Mouse (Mus musculus) heart, adult 2 months (tissue): ENCODE measurements at regions not wholly inside any gene's neighbourhood (a gene's known extent, or its start where the extent isn't known, plus 50 kb on each side); places are given as distances from the start of the nearest gene placed in this dataset.

Source experiments
- CTCF ChIP-seq: fragments of 200-600 bp; IDR thresholded peaks from 2 replicates; pipeline ENCODE4 v1.8.1; 2022; ENCODE audit warnings: antibody characterized with exemption, mild to moderate bottlenecking, moderate library complexity
- POLR2A ChIP-seq: fragments of 200-500 bp; IDR thresholded peaks from 2 replicates; pipeline ENCODE4 v1.6.1; 2011; ENCODE audit warnings: mild to moderate bottlenecking, low read depth, low read length, control low read depth; ENCODE audit not compliant: insufficient read depth

DNA sequence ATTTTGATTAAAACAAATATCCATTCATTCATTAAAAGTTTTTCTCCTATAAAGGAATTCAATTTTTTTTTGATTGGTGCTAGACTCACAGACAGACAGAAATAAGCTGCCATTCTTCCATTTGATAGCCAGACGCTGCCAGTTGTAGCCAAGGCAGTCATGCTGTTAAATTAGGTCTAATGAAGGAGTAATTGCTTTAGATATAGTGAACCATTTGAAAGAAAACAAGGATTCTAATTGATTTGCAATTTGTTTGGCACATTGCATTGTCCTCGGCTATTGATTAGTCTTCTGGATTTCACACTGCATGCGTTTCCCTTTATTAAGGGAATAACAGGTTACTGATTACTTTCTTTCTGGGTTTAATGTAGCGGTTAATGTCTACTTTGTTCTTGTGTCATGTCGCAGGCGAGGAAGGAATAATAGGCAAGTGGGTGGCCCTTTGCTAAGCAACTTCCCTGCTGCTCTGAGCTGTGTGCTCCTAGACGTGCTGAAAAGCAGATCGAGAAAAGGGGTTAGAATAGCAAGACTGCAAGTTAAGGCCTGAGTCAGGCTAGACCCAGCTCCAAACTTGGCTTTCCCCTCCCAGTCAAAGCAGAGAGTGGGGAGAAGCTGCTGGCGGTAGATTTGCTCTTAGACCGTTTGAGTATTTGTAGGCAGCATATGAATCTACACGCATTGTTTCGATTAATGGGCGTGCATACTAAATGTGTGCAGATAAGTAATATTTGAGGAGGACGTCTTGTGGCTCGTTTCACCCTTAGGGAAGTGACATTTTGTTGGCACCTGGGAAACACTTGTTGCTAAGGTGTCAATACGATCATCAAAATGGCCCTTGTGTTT is 77.8 kb downstream of the Nkx2-1 start:
- TF ChIP-seq CTCF = no peak
- TF ChIP-seq POLR2A = no peak
